Mouse (Mus musculus) brain, embryonic 18.5 days (tissue): ENCODE measurements around the gene Boc.

Experiments
- DNase-seq: peaks from one replicate; pipeline ENCODE4 v3.0.0-alpha.2; 2012; ENCODE audit warnings: low read depth, low spot score

The Boc gene

GRCm38 (mm10) chr16:44558471-44559329 is at the start of gene Boc:
Gene Boc, minus strand, starts transcription at chr16:44558897.
- DNase-seq: no peak

GRCm38 (mm10) chr16:44606643-44607042 is 47.9 kb upstream of the Boc start:
- DNase-seq: no peak

GRCm38 (mm10) chr16:44604021-44604616 is 45.4 kb upstream of the Boc start:
- DNase-seq: no peak

- DNase-seq: no peak
Measured at GRCm38 (mm10) chr16:44601999-44602794, 43.5 kb upstream of the Boc start.

- no peak for DNase-seq
Measured at GRCm38 (mm10) chr16:44601182-44601581, 42.5 kb upstream of the Boc start.

- DNase-seq: no peak
Measured at GRCm38 (mm10) chr16:44597106-44597806, 38.6 kb upstream of the Boc start.

- no peak for DNase-seq
Measured at GRCm38 (mm10) chr16:44589506-44589905, 30.8 kb upstream of the Boc start.

- no peak for DNase-seq
Measured at GRCm38 (mm10) chr16:44579421-44580024, 20.8 kb upstream of the Boc start.

- DNase-seq: no peak
Measured at GRCm38 (mm10) chr16:44578551-44578950, 19.9 kb upstream of the Boc start.

GRCm38 (mm10) chr16:44568056-44568455 is 9.4 kb upstream of the Boc start:
- no peak for DNase-seq

GRCm38 (mm10) chr16:44565328-44566210 is 6.9 kb upstream of the Boc start:
- no peak for DNase-seq

- no peak for DNase-seq
Measured at GRCm38 (mm10) chr16:44564359-44564758, 5.7 kb upstream of the Boc start.

- no peak for DNase-seq
Measured at GRCm38 (mm10) chr16:44562061-44562460, 3.4 kb upstream of the Boc start.

GRCm38 (mm10) chr16:44560214-44560613 is 1.5 kb upstream of the Boc start:
- DNase-seq: no peak

- DNase-seq: no peak
Measured at GRCm38 (mm10) chr16:44559330-44559695, 616 bp upstream of the Boc start.

GRCm38 (mm10) chr16:44557661-44558470 is 831 bp downstream of the Boc start:
- DNase-seq: no peak

- no peak for DNase-seq
Measured at GRCm38 (mm10) chr16:44557084-44557483, 1.6 kb downstream of the Boc start.

- no peak for DNase-seq
Measured at GRCm38 (mm10) chr16:44555791-44556709, 2.6 kb downstream of the Boc start.
